ENCODE assay signal across 11 mouse cellular contexts in the genomic region with DNA sequence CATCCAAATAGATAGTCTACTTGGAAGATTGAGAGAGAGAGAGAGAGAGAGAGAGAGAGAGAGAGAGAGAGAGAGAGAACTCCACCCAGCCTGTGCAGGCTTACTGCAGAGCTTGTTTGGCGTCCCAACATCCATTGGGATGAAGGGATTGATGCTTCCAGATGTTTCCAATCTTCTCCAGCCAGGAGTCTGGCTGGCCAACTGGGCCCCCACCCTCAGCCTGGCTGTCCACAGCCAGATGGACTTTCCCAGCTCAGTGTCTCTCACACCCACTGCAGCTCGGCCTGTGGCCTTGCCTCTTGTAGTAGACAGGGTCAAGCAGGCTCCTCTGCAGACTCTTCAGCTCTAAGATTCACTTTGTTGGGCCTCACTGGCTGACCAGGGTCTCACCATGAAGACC. TPM values are rescaled to one million over a fixed set of nuclear protein-coding genes. Genes with fewer than 3 reads are reported as not detected.
DNase-seq lines count a peak whose midpoint lies in the region; ATAC-seq and TF ChIP-seq lines count a peak whose summit lies in the region.
"Had no signal": no experiment of that assay in that cellular context is flagged by ENCODE, and none has a peak within 500 bp of the region (broad histone marks: within the 10 kb centered on the region; RNA-seq: fewer than 3 reads in every experiment).

No protein-coding gene starts in this region.

- H3K9ac ChIP-seq in stomach, embryonic 14.5 days (replicated peaks; ENCODE audit: low read depth, low read length): no peak overlapping the region
- H3K9ac ChIP-seq in forebrain, embryonic 11.5 days (ENCODE audit: low read length): no peak overlapping the region
- H3K9ac ChIP-seq: limb, embryonic 13.5 days; midbrain, embryonic 13.5 days had no signal

- TF ChIP-seq CTCF in lung, adult 2 months (IDR thresholded peaks at IDR 0.05; ENCODE audit: insufficient read depth, low read length): no peak

- WGBS in lung, adult 2 months: 55% methylated on average over 2 of the region's 2 CpGs
- 35% methylated on average over 2 of the region's 2 CpGs for WGBS in stomach, embryonic 14.5 days
- 77% methylated on average over 2 of the region's 2 CpGs for WGBS in forebrain, embryonic 10.5 days
- WGBS in forebrain, embryonic 11.5 days: 84% methylated on average over 2 of the region's 2 CpGs

- intact Hi-C loops in gastrocnemius, postnatal 36 days (cut with DNase I): no loop called here

- H3K4me3 ChIP-seq in lung, adult 2 months (replicated peaks; ENCODE audit: extremely low read depth, low read depth, low read length): no peak overlapping the region
- no peak overlapping the region for H3K4me3 ChIP-seq in stomach, embryonic 14.5 days (ENCODE audit: low read depth, low read length)
- no peak overlapping the region for H3K4me3 ChIP-seq in forebrain, embryonic 10.5 days
- H3K4me3 ChIP-seq in forebrain, embryonic 11.5 days (ENCODE audit: low read depth, low read length): no peak overlapping the region
- H3K4me3 ChIP-seq: limb, embryonic 13.5 days; midbrain, embryonic 13.5 days had no signal

- H3K4me2 ChIP-seq in stomach, embryonic 14.5 days (replicated peaks; ENCODE audit: low read depth, low read length): no peak overlapping the region
- H3K4me2 ChIP-seq in forebrain, embryonic 11.5 days (ENCODE audit: low read depth, low read length, severe bottlenecking): no peak overlapping the region
- H3K4me2 ChIP-seq: limb, embryonic 13.5 days; midbrain, embryonic 13.5 days had no signal

- H3K27ac ChIP-seq in stomach, embryonic 14.5 days (ENCODE audit: low read length): peak overlapping the region; percentile 34; the same call in 1 of the 2 replicates
- no peak overlapping the region for H3K27ac ChIP-seq in forebrain, embryonic 10.5 days
- H3K27ac ChIP-seq in forebrain, embryonic 11.5 days (ENCODE audit: low read depth, low read length): no peak overlapping the region
- H3K27ac ChIP-seq: limb, embryonic 13.5 days; midbrain, embryonic 13.5 days had no signal

- no peaks in the 10 kb centered on the region for H3K36me3 ChIP-seq in stomach, embryonic 14.5 days (ENCODE audit: control insufficient read depth, insufficient read depth, low read length)
- H3K36me3 ChIP-seq in forebrain, embryonic 10.5 days (replicated peaks): no peaks in the 10 kb centered on the region
- H3K36me3 ChIP-seq in forebrain, embryonic 11.5 days (ENCODE audit: control insufficient read depth, insufficient read depth, low read length): no peaks in the 10 kb centered on the region
- H3K36me3 ChIP-seq: limb, embryonic 13.5 days; midbrain, embryonic 13.5 days had no signal

- peak; percentile 78; the same call in 1 of the 2 replicates for ATAC-seq in stomach, embryonic 14.5 days (ENCODE audit: insufficient number of reproducible peaks, insufficient read depth, low FRiP score, low read depth)
- no peak for ATAC-seq in forebrain, embryonic 11.5 days (replicated peaks; ENCODE audit: low FRiP score)
- ATAC-seq: midbrain, embryonic 13.5 days had no signal

- peaks cover 3% of the 10 kb centered on the region for H3K4me1 ChIP-seq in lung, adult 2 months (ENCODE audit: control insufficient read depth, insufficient read depth, low read length)
- H3K4me1 ChIP-seq in stomach, embryonic 14.5 days (ENCODE audit: control insufficient read depth, insufficient read depth, low read length): peaks cover 7% of the 10 kb centered on the region
- peaks cover 7% of the 10 kb centered on the region for H3K4me1 ChIP-seq in forebrain, embryonic 10.5 days
- peaks cover 2% of the 10 kb centered on the region for H3K4me1 ChIP-seq in forebrain, embryonic 11.5 days (replicated peaks; ENCODE audit: control insufficient read depth, insufficient read depth, low read length)

- H3K27me3 ChIP-seq in stomach, embryonic 14.5 days (ENCODE audit: control insufficient read depth, insufficient read depth, low read length): no peaks in the 10 kb centered on the region
- peaks cover 6% of the 10 kb centered on the region; the same call in 1 of the 2 replicates for H3K27me3 ChIP-seq in forebrain, embryonic 10.5 days (ENCODE audit: poor library complexity, severe bottlenecking)
- H3K27me3 ChIP-seq in forebrain, embryonic 11.5 days (ENCODE audit: control insufficient read depth, insufficient read depth, low read length): no peaks in the 10 kb centered on the region
- H3K27me3 ChIP-seq: limb, embryonic 13.5 days; midbrain, embryonic 13.5 days had no signal

- no peak for TF ChIP-seq POLR2A in lung, adult 2 months (IDR thresholded peaks at IDR 0.05; ENCODE audit: borderline replicate concordance, extremely low read depth, low read depth, low read length)

- no peaks in the 10 kb centered on the region for H3K9me3 ChIP-seq in stomach, embryonic 14.5 days (ENCODE audit: control insufficient read depth, low read depth, low read length)
- no peaks in the 10 kb centered on the region for H3K9me3 ChIP-seq in forebrain, embryonic 10.5 days
- H3K9me3 ChIP-seq in forebrain, embryonic 11.5 days (ENCODE audit: control insufficient read depth, low read length): no peaks in the 10 kb centered on the region
- H3K9me3 ChIP-seq: midbrain, embryonic 13.5 days had no signal

- DNase-seq in lung, adult 18-20 months: peak; percentile 22 to 50
- no peak for DNase-seq in lung, adult 2 months
- DNase-seq in gastrocnemius, postnatal 36 days: peak; percentile 46 to 66
- peak; percentile 57 for DNase-seq in heart, postnatal 4 days
- DNase-seq in forebrain, embryonic 10.5 days (ENCODE audit: extremely low spot score, low spot score): no peak
- DNase-seq in liver: no peak
- DNase-seq in forebrain, embryonic 11.5 days (ENCODE audit: low spot score): no peak

RNA-seq across cellular contexts. Expression of a gene that starts 33.7 kb away (rescaled TPM):
- polyA plus RNA-seq in lung, adult 2 months (2012; rRNA removed): 116 and 137 TPM in 2 replicates
- total RNA-seq in gastrocnemius, postnatal 36 days (2021): 1 to 10 TPM; 4.8 to 5.7 TPM
- 10 to 100 TPM; 69.2 to 71.4 TPM for total RNA-seq in heart, postnatal 4 days (2021)
- polyA plus RNA-seq in stomach, embryonic 14.5 days (2014; fragmentation: Nextera tagmentation; extraction: Ambion mirVana): 286 and 310 TPM in 2 replicates
- polyA plus RNA-seq in forebrain, embryonic 10.5 days (2016; fragmentation: Nextera tagmentation; extraction: Ambion mirVana): 154 and 157 TPM in 2 replicates
- polyA plus RNA-seq in forebrain, embryonic 11.5 days (2014; fragmentation: Nextera tagmentation; extraction: Ambion mirVana): 147 and 161 TPM in 2 replicates

RNA-seq across cellular contexts. Expression of a gene that starts 40.2 kb away (rescaled TPM):
- 0.37 and 0.43 TPM in 2 replicates for polyA plus RNA-seq in lung, adult 2 months (2012; rRNA removed)
- total RNA-seq in gastrocnemius, postnatal 36 days (2021): not detected
- not detected for total RNA-seq in heart, postnatal 4 days (2021)
- polyA plus RNA-seq in stomach, embryonic 14.5 days (2014; fragmentation: Nextera tagmentation; extraction: Ambion mirVana): 0.42 and 0.49 TPM in 2 replicates
- 0.82 and 0.99 TPM in 2 replicates for polyA plus RNA-seq in forebrain, embryonic 10.5 days (2016; fragmentation: Nextera tagmentation; extraction: Ambion mirVana)
- 0.47 and 0.95 TPM in 2 replicates for polyA plus RNA-seq in forebrain, embryonic 11.5 days (2014; fragmentation: Nextera tagmentation; extraction: Ambion mirVana)
- total RNA-seq: CH12.LX had no signal

RNA-seq across cellular contexts. Expression of a gene that starts 40.3 kb away (rescaled TPM):
- polyA plus RNA-seq in lung, adult 2 months (2012; rRNA removed): not detected in 2 replicates
- not detected for total RNA-seq in gastrocnemius, postnatal 36 days (2021)
- under 1 TPM; 0.11 to 0.12 TPM for total RNA-seq in heart, postnatal 4 days (2021)
- polyA plus RNA-seq in stomach, embryonic 14.5 days (2014; fragmentation: Nextera tagmentation; extraction: Ambion mirVana): 0.19 and 0.25 TPM in 2 replicates
- 0.06 and 0.10 TPM in 2 replicates for polyA plus RNA-seq in forebrain, embryonic 10.5 days (2016; fragmentation: Nextera tagmentation; extraction: Ambion mirVana)
- polyA plus RNA-seq in forebrain, embryonic 11.5 days (2014; fragmentation: Nextera tagmentation; extraction: Ambion mirVana): 0.07 and 0.12 TPM in 2 replicates
- total RNA-seq: CH12.LX had no signal

Comparison
In these comparisons a context has a peak if more than half of its experiments do, and no peak if none do; other contexts are left out.
1. DNase-seq: peak in lung, adult 18-20 months (2 of 2), gastrocnemius, postnatal 36 days (2 of 2) and heart, postnatal 4 days (single experiment); none in lung, adult 2 months (single experiment), forebrain, embryonic 10.5 days (single experiment), liver (single experiment) and forebrain, embryonic 11.5 days (single experiment).